Mouse (Mus musculus) hindbrain, embryonic 16.5 days (tissue): Measurements from ENCODE around the gene Nrip1. TPM values are rescaled to one million over a fixed set of nuclear protein-coding genes. Genes with fewer than 3 reads are reported as not detected.

Experiments used
- ATAC-seq: fragments of 200-750 bp; cut with Nextera tagmentation; 2 replicates; pipeline ENCODE4 v1.8.0; 2017; ENCODE audit warnings: moderate TSS enrichment, moderate library complexity
- H3K27ac ChIP-seq: fragments of 300-500 bp; sonication (generic); 2 replicates; pipeline ENCODE4 v1.5.1; 2014; ENCODE audit warnings: low read depth, mild to moderate bottlenecking, control low read depth, low read length, moderate library complexity
- H3K27me3 ChIP-seq: fragments of 300-500 bp; sonication (generic); replicated peaks from 2 replicates; pipeline ENCODE4 v1.6.1; 2014; ENCODE audit warnings: low read length; ENCODE audit not compliant: control insufficient read depth, insufficient read depth
- H3K36me3 ChIP-seq: fragments of 300-500 bp; sonication (generic); 2 replicates; pipeline ENCODE4 v1.6.1; 2014; ENCODE audit warnings: mild to moderate bottlenecking, low read length, moderate library complexity, mixed read lengths; ENCODE audit not compliant: control insufficient read depth, insufficient read depth
- H3K4me1 ChIP-seq: fragments of 300-500 bp; sonication (generic); 2 replicates; pipeline ENCODE4 v1.6.1; 2014; ENCODE audit warnings: low read depth, low read length; ENCODE audit not compliant: control insufficient read depth, insufficient read depth
- H3K4me2 ChIP-seq: fragments of 300-500 bp; sonication (generic); 2 replicates; pipeline ENCODE4 v1.6.1; 2014; ENCODE audit warnings: mild to moderate bottlenecking, low read length, control low read depth, moderate library complexity
- H3K4me3 ChIP-seq: fragments of 300-500 bp; sonication (generic); 2 replicates; pipeline ENCODE4 v1.5.1; 2014; ENCODE audit warnings: mild to moderate bottlenecking, low read length, control low read depth, moderate library complexity
- H3K9ac ChIP-seq: fragments of 300-500 bp; sonication (generic); 2 replicates; pipeline ENCODE4 v1.6.1; 2014; ENCODE audit warnings: low read depth, mild to moderate bottlenecking, control low read depth, low read length, moderate library complexity
- H3K9me3 ChIP-seq: fragments of 300-500 bp; sonication (generic); 2 replicates; pipeline ENCODE4 v1.6.1; 2014; ENCODE audit warnings: mild to moderate bottlenecking, low read length, moderate library complexity; ENCODE audit not compliant: control insufficient read depth
- WGBS: fragments of 180-500 bp; shearing (Covaris S2); extraction: QIAGEN DNeasy Blood & Tissue Kit; methylation state at CpG from one replicate; pipeline ENCODE4 v1.1.7; 2014; 5-methylcytosine and 5-hydroxymethylcytosine counted together
- polyA plus RNA-seq: library from polyadenylated mRNA; unstranded; fragments of >200 nt; fragmentation: Nextera tagmentation; extraction: Ambion mirVana; gene quantifications from 2 replicates; pipeline ENCODE4 v1.2.1, GENCODE M21; 2015

Nrip1 gene
- polyA plus RNA-seq, 1 experiment from 2014 or later, result 29.0 TPM

DNA sequence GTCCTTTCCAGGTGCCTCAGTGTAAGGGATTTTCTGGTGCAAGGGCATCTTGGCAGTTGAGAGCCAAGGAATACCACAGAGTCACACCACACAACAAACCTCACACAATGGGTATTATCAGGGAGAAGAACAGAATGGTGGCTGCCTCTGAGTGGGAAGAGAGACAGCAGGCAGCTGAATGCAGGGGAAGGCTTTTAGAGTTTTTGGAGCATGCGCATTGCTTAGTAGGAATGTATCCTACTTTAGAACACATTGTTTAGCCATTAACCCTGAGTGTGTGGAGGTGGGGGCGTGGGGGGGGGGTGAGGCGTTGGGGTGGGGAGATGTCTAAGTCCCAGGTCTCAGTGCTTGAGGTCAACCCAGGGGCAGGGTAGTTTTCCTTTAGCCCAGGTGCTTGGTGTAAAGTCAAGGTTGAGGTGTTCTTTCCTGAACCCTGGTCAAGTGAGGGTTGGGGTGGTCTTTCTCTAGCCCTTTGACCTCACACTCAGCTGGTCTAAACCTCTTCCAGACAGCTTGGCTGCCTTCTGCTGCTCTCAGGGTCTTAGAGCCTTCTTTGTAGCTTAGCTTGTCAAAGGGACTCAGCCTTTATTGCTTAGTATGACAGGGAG lies 28.8 kb downstream of the Nrip1 start:
- no peak overlapping the region for H3K9ac ChIP-seq
- H3K27ac ChIP-seq, result no peak overlapping the region
- H3K36me3 ChIP-seq, result 0 out of 2 replicates have a peak, but pooled peaks cover 2% of the 10 kb centered on the region
- WGBS, result 86% methylated on average over 3 of the region's 3 CpGs
- no peak for ATAC-seq
- no peak overlapping the region for H3K4me3 ChIP-seq
- no peaks in the 10 kb centered on the region for H3K4me1 ChIP-seq
- H3K27me3 ChIP-seq, result no peaks in the 10 kb centered on the region
- H3K4me2 ChIP-seq, result no peak overlapping the region
- H3K9me3 ChIP-seq, result no peaks in the 10 kb centered on the region

GRCm38 (mm10) chr16:76344030-76344429 lies 29.6 kb downstream of the Nrip1 start:
- ATAC-seq, result no peak
- H3K4me2 ChIP-seq, result no peak overlapping the region
- no peaks in the 10 kb centered on the region for H3K9me3 ChIP-seq
- no peaks in the 10 kb centered on the region for H3K4me1 ChIP-seq
- no peaks in the 10 kb centered on the region for H3K36me3 ChIP-seq
- no peak overlapping the region for H3K27ac ChIP-seq
- H3K9ac ChIP-seq, result no peak overlapping the region
- H3K27me3 ChIP-seq, result no peaks in the 10 kb centered on the region
- H3K4me3 ChIP-seq, result no peak overlapping the region
- 98% methylated on average over 2 of the region's 2 CpGs for WGBS

DNA sequence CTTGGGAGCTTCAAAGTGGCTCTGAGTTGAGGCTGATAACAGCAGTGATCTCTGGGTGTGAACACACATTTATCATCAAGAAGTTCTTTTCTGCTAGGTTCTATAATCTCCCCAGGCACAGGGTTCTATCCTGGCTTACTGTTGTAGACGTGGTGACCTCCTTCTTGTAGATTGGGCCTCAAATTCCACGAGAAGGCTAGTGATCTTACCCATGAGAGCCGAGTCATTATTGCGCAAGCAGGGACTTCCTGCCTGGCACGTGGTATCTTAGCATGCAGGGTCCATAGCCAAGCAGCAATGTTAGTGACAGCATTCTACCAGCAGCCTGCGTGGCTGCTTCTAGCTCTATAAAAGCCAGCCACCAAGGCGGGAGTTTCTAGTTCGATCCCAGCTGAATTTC lies 32.0 kb downstream of the Nrip1 start:
- Histone ChIP-seq H3K4me1 (no peaks in the 10 kb centered on the region), H3K9ac (no peak overlapping the region), H3K4me2 (no peak overlapping the region), H3K4me3 (no peak overlapping the region), H3K36me3 (no peaks in the 10 kb centered on the region), H3K27ac (no peak overlapping the region), H3K9me3 (no peaks in the 10 kb centered on the region), H3K27me3 (no peaks in the 10 kb centered on the region)
- ATAC-seq, result no peak
- WGBS, result 86% methylated on average over 8 of the region's 8 CpGs

- Histone ChIP-seq H3K4me1 (no peaks in the 10 kb centered on the region), H3K27me3 (no peaks in the 10 kb centered on the region), H3K9ac (no peak overlapping the region), H3K27ac (no peak overlapping the region), H3K9me3 (no peaks in the 10 kb centered on the region), H3K4me3 (no peak overlapping the region), H3K36me3 (no peaks in the 10 kb centered on the region), H3K4me2 (no peak overlapping the region)
- 87% methylated on average over 10 of the region's 10 CpGs for WGBS
- ATAC-seq, result no peak
Measured at GRCm38 (mm10) chr16:76339256-76339655, 34.4 kb downstream of the Nrip1 start.

GRCm38 (mm10) chr16:76337351-76337750 lies 36.3 kb downstream of the Nrip1 start:
- 86% methylated on average over 7 of the region's 7 CpGs for WGBS
- Histone ChIP-seq H3K36me3 (no peaks in the 10 kb centered on the region), H3K27ac (no peak overlapping the region), H3K9ac (no peak overlapping the region), H3K9me3 (no peaks in the 10 kb centered on the region), H3K4me1 (no peaks in the 10 kb centered on the region), H3K27me3 (no peaks in the 10 kb centered on the region), H3K4me2 (no peak overlapping the region), H3K4me3 (no peak overlapping the region)
- no peak for ATAC-seq

GRCm38 (mm10) chr16:76336932-76337331 lies 36.7 kb downstream of the Nrip1 start:
- no peak overlapping the region for H3K9ac ChIP-seq
- H3K4me2 ChIP-seq, result no peak overlapping the region
- no peaks in the 10 kb centered on the region for H3K9me3 ChIP-seq
- no peak overlapping the region for H3K4me3 ChIP-seq
- no peak for ATAC-seq
- H3K27me3 ChIP-seq, result no peaks in the 10 kb centered on the region
- H3K4me1 ChIP-seq, result no peaks in the 10 kb centered on the region
- no peaks in the 10 kb centered on the region for H3K36me3 ChIP-seq
- 93% methylated on average over 11 of the region's 11 CpGs for WGBS
- H3K27ac ChIP-seq, result no peak overlapping the region

DNA sequence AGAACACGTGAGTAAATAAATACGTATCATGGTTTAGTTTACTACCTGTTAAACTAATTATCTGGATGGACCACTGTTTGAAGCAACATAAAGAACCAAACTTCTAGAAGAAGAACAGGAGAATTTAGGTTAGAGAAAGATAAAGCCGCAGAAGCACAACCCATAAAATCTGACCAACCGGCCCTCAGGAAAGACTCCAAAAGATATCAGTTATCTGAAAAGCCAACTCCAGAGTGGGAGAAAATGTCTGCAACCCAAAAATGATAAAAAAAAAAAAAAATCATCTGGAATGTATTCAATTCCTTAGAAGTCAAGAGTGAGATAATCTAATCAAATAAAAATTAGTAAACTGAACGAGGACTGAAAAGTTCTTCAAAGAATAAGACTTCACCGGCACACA lies 37.7 kb downstream of the Nrip1 start:
- ATAC-seq, result no peak
- Histone ChIP-seq H3K27ac (no peak overlapping the region), H3K27me3 (no peaks in the 10 kb centered on the region), H3K4me3 (no peak overlapping the region), H3K9ac (no peak overlapping the region), H3K4me1 (no peaks in the 10 kb centered on the region), H3K36me3 (no peaks in the 10 kb centered on the region), H3K9me3 (no peaks in the 10 kb centered on the region), H3K4me2 (no peak overlapping the region)
- WGBS, result 93% methylated on average over 6 of the region's 6 CpGs

DNA sequence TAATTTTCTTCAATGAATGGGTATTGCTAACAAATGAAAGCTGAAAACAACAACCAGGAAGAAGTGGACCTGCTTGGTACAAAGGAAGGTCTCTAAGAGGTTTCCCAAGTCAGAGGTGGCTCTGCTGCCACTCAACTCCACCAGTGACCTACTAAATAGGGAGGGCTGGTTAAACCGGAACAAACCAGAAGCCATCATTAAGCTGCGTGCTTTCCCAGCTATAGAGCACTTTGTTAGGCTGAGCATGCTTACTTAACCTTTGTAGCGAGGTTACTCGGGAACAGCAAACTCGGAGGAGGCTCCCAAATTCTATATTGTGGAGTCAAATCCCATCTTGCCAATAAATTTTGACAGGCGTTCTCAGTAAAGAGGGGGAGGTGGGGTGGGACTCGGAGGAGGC lies 41.5 kb downstream of the Nrip1 start:
- whole genome bisulfite sequencing, result 58% methylated on average over 7 of the region's 7 CpGs
- Histone ChIP-seq H3K4me1 (no peaks in the 10 kb centered on the region), H3K36me3 (no peaks in the 10 kb centered on the region), H3K9me3 (no peaks in the 10 kb centered on the region), H3K9ac (no peak overlapping the region), H3K4me2 (no peak overlapping the region), H3K27ac (no peak overlapping the region), H3K4me3 (no peak overlapping the region), H3K27me3 (no peaks in the 10 kb centered on the region)
- ATAC-seq, result no peak

- no peaks in the 10 kb centered on the region for H3K4me1 ChIP-seq
- no peak overlapping the region for H3K4me3 ChIP-seq
- no peak overlapping the region for H3K27ac ChIP-seq
- no peaks in the 10 kb centered on the region for H3K36me3 ChIP-seq
- H3K4me2 ChIP-seq, result no peak overlapping the region
- H3K9me3 ChIP-seq, result no peaks in the 10 kb centered on the region
- H3K9ac ChIP-seq, result no peak overlapping the region
- WGBS, result 86% methylated on average over 7 of the region's 7 CpGs
- no peaks in the 10 kb centered on the region for H3K27me3 ChIP-seq
- ATAC-seq, result no peak
Measured at GRCm38 (mm10) chr16:76331231-76331630, 42.4 kb downstream of the Nrip1 start.

- Histone ChIP-seq H3K27me3 (no peaks in the 10 kb centered on the region), H3K9me3 (no peaks in the 10 kb centered on the region), H3K4me2 (no peak overlapping the region), H3K36me3 (no peaks in the 10 kb centered on the region), H3K4me1 (peaks cover 10% of the 10 kb centered on the region), H3K9ac (no peak overlapping the region), H3K4me3 (no peak overlapping the region), H3K27ac (no peak overlapping the region)
- WGBS, result 98% methylated on average over 3 of the region's 3 CpGs
- ATAC-seq, result no peak
Measured at GRCm38 (mm10) chr16:76325315-76325710, 48.3 kb downstream of the Nrip1 start.
